Mouse (Mus musculus) monocyte, adult 5-6 weeks (primary cell): ENCODE results near the gene Arid1a. TPM values are rescaled to one million over a fixed set of nuclear protein-coding genes. Genes with fewer than 3 reads are reported as not detected.
A peak's percentile ranks its signal among the peaks of the same experiment; 100 is the strongest.

Experiments
- ATAC-seq: fragments of 153-309, 156-312 bp; replicated peaks from 2 replicates; pipeline ENCODE4 v1.8.0; 2017; ENCODE audit warnings: mild to moderate bottlenecking; ENCODE audit not compliant: low TSS enrichment, insufficient number of reproducible peaks, severe bottlenecking, poor library complexity, low FRiP score
- total RNA-seq: library from RNA; stranded (forward); fragments of 200-1000, 200-491, 200-594 nt; gene quantifications from 3 replicates; pipeline ENCODE4 v1.2.3, GENCODE M21; 2017

Arid1a gene
- total RNA-seq, 1 experiment from 2014 or later, result 30.6 TPM

DNA sequence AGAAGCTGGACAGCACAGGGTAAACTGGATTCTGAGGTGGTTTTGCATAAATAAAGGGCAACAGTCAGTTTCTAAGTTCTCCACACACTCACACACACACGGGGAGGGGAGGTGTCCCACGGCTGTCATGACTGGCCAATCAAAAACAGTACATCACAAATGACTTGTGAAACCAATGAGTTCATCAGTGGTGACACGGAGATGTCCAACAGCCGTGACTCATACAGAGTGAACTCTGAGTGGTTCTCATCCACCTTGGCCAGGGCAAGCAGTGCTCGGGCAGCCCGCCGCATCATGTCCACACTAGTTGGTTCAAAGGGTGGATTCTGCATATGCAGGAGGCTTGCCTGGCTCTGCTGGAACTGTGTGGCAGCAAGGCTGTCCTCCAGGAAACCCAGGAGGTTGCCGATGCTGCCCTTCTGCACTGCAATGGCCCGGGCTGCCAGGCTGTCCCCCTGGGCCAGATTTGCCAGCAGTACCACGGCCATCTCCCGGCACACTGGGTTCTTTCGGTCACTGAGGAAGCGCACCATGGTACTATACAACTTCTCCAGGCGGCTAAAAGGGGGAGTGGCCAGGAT is 76.3 kb downstream of the Arid1a start:
- peak; percentile 45; the same call in 1 of the 2 replicates for ATAC-seq

DNA sequence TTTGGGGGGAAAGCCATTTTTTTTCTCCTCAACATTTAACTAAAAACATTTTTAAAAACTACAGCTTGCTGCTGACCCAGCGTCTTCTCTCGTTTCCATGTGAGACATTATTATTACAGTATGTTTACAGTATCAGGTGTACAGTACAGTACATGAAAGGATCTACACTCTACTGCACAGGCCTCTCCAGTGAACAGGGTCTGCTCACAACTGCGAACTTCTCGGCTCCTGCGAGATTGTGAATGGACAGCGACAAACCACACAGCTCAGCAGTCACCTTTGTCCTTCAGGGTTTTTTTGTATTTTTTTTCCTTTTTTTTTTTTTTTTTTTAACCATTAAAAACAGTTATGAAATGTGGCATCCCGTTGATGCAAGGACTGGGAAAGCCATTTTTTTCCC is 76.9 kb downstream of the Arid1a start:
- no peak for ATAC-seq

DNA sequence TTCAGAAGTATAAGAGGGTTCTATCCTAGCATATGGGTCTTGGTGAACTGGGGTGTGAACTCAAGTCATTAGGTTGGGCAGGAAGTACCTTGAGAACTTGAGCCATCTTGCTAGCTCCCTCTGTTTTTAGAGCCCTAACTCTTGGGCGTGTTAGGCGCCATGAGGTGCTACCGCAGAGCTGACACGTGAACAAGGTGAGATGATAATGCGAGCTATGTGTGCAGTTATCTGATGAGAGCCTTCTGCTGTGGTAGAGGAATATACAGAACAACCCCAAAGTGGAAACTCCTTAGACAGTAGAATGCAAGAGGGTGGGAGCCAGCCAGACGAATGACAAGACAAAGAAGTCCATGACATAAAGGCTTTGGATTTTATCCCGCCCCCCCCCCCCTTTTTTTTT is 79.3 kb downstream of the Arid1a start:
- no peak for ATAC-seq

DNA sequence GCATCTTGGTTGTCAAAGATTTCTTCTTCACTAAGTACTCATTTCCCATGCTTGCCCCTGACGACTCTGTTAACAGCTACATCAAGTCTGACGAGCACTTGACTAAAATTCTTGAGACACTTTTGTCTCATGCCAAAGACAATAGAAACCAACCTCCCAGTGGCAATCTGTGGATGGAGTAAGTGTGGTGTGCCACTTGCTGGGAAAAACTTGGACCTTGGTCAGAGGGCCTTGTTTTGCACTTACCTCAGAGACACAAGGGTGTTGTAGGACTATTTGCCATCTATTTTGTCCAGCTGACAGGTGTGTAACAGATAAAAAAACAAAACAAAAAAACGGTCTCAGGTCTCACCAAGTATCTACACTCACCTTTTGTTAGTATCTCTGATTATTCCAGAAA is 80.4 kb downstream of the Arid1a start:
- no peak for ATAC-seq

DNA sequence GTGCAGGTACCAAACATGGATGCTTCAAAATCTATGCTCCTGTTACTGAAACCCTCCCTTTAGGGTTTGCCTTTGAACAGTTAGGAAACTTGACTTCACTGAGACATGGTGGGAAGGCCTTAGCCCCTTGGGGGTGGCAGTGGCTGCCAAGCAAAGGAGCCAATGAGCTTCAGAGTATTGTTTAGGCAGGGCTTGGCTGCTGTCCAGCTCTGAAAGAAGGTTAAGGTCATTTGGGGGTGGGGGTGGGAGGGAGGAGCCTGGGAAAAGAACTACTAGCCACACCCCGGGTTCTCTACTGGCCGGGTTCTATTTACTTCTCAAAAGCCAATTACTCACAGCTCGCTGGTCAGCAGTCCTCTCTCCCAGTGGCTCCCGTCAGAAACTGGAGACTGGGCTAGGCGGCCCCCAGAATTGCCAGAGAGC is 81.0 kb downstream of the Arid1a start:
- ATAC-seq, result 0 out of 2 replicates have a peak, but pooled peaks have one; percentile 9

DNA sequence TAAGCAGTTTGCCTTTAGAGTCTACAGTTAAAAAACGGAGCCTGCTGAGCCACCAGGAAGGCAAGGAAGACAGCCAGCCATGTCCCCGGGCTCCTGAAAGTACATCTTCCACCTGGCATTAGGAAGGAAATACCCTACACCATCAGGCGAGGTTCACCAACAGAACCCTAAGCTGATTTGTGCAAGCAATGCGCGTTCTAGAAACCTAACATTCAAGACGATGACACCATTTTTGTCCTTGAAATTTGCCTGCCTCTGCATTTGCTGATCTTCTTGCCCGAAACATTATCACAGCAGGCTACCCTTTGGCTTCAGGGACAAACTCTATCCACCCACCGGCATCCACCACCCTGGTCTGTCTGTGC is 82.3 kb downstream of the Arid1a start:
- ATAC-seq, result no peak

DNA sequence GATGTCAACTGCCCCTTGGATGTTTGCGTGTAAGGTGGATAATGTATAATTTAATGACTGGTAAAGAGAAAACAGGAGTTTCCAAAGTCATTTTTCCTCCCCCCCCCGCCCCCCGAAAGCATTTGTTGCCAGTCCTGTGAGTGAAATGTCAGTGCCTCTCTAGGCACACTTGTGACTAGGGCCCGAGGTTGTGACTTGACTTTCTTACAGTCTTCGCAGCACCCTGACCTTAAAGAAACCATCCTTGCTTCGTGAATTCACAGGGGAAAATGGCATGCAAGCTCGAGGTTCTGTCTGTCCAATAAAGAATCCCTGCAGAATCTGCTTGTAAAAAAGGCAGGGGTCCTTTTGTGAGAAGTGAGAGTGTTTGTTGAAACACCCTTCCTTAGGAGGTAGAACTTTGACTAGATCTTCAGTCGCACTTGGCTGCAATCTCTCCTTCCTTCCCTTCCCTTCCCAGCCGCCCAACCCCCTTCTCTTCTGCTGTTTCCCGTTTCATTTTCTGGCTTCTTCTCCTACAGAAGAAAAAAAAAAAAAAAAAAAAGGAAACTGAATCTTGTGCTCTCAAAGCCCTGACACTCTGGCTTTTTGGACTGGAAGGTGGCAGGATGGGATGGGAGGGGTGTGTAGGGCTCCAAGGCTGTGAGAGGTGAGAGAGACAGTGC is 82.8 kb downstream of the Arid1a start:
- no peak for ATAC-seq

DNA sequence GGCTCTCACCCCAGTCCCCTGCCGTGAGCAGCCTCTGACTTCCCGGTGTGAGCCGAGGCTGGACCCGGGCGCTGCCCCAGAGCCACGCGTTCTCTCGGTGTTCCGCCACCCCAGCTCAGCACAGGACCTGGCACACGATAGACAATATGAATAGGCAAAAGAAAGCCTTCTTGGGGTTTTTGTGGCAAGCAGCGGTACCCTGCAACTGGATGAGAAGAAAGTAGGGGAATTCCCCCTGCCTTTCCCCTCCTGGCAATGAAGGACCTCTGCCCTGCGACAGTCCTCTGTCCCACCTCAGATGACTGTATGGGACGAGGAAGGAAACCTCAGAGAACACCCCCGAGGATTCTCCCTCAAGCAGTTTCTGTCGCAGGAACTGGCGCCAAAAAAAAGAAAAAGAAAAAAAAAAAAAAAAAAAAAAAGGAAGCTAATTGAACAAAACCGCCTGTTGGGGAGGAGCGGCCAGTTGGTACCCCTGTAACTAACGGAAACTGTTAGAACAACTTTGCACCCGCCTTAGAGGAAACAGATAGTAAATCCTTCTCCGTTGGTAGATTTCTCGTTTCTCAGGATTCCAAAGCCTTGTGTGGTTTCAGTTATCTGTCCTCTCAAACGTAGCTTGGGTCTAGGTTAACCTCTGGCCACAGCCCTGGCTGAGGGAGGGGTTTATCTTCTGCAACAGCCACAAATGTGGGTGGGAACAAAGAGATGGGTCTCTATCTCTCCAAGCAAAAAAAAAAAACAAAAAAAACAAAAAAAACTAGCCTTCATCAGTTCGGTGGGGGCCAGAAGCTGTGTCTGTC is 83.5 kb downstream of the Arid1a start:
- ATAC-seq, result peak; percentile 2; the same call in 1 of the 2 replicates

DNA sequence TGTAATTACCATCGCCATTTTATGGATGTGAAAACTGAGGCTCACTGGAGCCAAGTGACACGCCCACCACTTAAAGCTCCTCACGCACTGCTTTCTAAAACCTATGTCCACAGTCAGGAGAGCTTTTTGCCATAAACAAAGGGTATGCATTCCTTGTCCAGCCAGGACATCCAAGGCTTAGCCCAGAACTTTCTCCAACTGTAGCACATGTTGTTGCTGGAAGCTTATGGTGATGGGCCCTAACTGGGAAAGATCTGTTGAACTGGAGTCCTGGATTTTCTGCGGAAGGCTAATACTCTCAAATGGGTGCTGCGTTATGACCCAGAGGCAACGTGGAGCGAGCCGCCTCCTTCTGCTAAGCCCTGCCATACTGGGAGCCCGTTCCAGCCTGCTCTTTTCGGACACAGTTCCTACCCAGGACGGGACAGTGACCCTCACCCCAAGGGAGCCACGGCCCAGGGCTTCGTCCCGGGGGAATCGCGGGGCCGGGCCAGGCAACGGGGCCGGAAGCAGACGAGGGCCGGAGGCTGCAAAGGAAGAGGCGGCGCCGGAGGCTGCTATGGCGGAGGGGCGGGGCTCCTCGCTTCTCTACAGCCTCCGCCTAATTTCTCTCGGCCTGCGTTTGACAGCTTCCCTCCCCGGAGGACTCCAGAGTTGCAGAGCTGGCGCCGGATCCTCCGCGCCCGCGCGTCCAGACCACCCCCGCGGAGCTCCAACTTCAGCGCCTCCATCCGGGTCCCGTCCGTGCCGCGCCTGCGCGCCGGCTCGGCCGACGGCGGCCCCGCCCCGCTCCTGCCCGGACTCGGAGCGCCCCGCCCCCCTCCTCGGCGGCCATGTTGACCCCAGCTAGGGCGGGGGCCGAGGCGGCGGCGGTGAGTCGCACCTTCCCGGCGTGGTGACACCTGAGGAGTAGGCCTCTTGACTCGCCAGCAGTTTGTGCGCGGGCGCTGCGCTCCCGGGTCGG is 84.4 kb downstream of the Arid1a start, which contains the start of gene Pigv:
Pigv (minus strand) TSS at position 767 of the 964 bp plus-strand sequence.
- peak; percentile 40 for ATAC-seq

DNA sequence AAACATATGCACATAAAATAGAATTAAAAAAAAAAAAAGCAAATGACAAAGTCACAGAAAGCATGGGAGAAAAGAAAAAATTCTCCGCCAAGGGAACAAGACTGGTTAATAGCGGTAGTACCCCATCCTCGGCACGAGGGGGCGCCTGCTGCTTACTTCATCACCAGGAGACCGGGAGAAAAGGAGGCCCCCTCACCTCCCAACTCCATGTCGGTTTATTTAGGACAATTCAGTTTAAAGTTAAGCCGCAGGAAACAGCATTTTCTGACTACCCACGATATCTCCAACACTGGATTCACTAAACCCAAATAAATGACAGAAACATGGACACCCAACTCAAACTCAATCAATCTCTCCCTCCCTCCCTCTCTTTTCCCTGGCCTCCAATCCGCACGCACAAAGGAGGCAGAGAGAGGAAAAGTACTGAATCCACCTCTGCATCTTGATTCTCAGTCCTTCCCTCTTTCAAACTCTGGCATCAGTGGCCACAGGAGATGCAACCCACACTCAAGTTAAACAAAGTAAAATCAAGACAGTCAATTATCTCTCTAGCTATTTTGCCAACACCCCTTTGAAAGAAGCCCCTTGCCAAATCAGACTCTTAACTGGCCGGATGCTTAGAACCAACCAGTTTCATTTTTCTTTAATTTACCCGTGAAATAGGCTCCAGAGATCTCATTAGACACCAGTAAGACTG is 85.2 kb downstream of the Arid1a start:
- peak; percentile 29; the same call in 1 of the 2 replicates for ATAC-seq

DNA sequence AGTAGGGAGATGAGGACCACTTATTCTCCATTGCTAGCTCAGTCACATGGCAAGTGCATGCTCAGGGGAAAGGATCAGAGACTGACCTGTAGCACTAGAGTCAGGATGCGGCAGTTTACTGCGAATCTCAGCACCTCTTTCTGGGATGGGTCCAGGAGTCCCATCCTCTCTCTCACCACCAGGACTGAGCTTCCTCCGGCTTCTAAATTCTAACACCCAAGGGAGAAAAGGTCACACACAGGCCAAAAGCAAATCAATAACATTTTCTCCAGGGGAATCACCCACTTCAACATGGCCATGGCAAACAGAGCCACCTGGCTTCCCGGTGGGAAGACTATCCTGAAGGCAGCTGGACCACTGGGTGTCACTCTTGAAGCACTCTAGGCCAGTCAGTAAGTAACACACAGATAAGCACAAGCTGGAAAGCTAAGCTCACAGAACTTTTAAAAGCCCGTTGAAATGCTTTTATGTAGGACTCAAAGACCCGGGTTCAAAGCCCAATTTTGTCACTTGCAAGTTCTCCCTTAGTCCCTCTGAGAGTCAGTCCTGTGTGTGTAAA is 86.8 kb downstream of the Arid1a start:
- no peak for ATAC-seq

DNA sequence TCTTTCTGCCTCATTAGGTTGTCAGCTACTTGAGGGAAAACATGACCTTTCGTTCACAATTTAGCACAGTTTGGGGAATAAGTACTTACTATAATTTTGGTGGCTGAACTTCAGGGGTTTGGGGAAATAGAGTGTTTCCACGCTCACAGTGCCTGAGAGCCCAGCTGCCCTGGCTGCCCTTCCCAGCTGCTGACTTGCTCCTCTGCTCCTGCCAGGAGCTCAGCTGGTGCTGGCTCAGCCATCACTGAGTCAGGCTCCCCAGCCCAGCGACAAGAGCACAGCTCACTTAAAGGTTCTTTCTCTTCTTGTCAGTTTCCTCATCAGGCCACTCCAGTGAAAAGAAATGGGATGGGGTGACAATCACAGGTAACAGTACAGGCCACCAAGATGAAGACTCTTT is 88.0 kb downstream of the Arid1a start:
- no peak for ATAC-seq

DNA sequence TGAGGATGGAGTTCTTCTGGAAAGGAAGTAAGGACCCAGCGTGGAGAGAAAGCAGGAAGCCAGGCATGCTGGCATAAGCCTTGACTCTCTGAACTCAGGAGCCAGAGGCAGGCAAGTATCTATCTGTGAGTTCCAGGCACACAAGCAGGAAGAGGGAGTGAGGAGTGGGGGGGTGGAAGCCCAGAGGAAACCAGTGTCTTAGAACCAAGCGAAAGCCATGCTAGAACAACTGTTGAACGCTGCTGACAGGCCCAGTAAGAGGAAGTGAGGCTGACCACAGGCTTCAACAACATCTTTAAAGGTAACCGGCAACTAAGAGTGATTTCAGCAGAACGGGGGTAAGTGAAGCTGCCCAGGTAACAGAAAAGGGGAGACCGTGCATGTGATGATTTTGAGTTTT is 90.4 kb downstream of the Arid1a start:
- peak; percentile 72 for ATAC-seq

DNA sequence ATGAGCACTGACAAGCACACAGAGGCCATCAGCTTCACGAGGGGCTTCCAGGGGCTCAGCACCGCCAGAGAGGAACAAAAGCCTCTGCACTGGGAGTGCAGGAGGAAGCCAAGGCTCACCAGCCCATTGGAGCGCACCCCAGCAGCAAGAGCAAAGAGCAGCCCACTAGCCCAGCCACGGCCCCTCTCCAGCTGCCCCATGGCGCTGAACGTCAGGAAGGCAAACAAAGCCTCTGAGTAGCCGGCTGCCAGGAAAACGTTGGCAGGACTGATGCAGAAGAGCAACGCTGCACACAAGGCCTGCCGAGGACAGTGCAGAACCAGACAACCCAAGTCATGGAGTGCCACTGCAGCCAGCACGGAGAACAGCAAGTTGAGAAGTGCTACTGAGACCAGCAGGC is 91.5 kb downstream of the Arid1a start:
- no peak for ATAC-seq

DNA sequence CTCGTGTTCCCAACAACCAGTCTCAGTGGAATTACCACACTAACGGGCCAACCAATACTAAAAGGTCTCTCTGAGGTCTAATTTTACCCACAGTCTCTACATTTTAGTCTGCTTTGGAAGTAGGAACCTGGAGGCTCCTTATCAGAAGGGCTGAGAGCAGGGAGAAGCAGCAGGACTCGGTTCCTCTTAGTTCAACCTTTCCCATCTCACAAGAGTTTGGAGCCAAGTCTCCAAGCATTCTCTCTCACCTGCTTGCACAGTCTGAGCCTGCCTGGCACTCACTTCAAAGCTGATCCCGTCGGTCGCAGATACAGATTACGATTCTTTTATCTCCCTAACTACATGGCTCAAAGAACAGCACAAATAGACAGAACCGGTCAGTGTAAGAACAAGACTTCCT is 93.6 kb downstream of the Arid1a start:
- ATAC-seq, result no peak

DNA sequence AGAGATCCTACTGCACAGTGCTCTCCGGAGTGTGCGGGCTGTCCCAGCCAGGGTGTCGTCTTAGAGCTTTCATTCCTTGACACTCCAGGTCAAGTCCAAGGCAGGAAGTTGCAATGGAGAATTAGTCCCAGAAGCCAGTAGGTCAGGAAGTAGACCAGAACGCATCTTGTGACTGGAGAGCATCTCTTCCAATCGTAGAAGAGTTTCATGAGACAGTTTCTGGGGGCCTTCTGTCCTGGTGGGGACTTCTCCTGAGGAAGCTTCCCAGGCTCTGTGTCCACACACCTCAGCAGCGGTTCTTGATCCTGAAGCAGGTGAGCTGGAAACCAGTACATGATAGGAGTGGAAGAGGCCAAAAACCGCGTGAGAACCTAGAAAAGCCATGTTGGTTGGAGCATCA is 94.1 kb downstream of the Arid1a start:
- ATAC-seq, result no peak

DNA sequence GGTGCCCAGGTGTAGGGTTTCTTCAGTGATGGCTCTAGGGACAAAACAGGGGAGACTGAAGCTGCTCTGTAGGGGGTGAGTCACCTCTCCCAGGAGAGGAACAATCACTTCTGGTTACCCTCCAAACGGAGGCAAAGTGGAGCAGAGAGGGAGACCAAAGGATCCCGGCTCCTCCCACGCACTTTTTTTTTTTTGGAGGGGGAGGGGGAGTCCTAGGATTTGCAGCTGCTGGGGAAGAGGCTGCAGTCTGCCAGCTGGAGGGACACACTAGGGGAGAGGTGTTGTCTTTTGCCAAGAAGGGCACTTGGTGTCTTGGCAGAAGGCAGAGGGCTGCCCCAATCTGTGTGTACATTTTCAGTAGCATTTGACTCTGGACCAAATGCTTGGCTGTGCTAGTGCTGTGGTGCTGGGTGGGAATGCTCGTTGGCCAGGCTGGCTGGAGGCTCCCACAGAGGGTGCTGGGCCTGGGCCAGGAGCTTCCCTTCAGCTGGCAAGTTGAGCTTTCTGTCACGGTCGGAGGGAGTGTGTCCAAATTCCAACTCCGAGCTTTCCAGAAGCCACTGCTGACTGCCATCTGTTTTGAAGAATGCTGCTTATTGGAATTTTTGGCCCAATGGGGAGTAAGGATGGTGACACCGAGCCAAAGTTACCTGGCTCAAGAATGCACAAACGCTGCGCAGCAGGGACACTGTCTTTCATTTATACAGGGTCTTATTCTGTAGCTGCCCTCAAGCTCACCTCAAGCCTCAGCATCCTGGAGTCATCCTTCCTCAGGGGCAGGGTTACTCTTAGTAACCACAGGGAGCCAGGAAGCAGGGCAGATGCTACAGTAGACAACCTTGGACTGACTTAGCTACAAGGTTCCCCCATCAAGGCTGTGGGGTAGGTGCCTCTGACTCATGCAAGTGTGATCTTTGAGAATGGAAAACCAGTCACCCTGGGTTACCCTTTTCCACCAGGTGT is 96.1 kb downstream of the Arid1a start:
- no peak; the same call in 1 of the 2 replicates for ATAC-seq
